Mouse (Mus musculus) telencephalon, adult 2 months (tissue): ENCODE results near the gene Cd83.

Experiments
- DNase-seq: peaks from one replicate; pipeline ENCODE4 v3.0.0-alpha.2; 2011; ENCODE audit warnings: low read depth, low spot score

The Cd83 gene

GRCm38 (mm10) chr13:43784725-43785711 lies at the start of gene Cd83:
Gene Cd83, plus strand, starts transcription at chr13:43784775.
- DNase-seq: no peak

GRCm38 (mm10) chr13:43739598-43740275 lies 44.8 kb upstream of the Cd83 start:
- DNase-seq: peak; percentile 80

GRCm38 (mm10) chr13:43740276-43740608 lies 44.3 kb upstream of the Cd83 start:
- DNase-seq: no peak

- DNase-seq: no peak
Measured at GRCm38 (mm10) chr13:43742677-43743076, 41.9 kb upstream of the Cd83 start.

- DNase-seq: no peak
Measured at GRCm38 (mm10) chr13:43744259-43744658, 40.3 kb upstream of the Cd83 start.

- DNase-seq: no peak
Measured at GRCm38 (mm10) chr13:43750301-43750700, 34.3 kb upstream of the Cd83 start.

- no peak for DNase-seq
Measured at GRCm38 (mm10) chr13:43750966-43751365, 33.6 kb upstream of the Cd83 start.

GRCm38 (mm10) chr13:43752407-43752806 lies 32.2 kb upstream of the Cd83 start:
- no peak for DNase-seq

- DNase-seq: no peak
Measured at GRCm38 (mm10) chr13:43753652-43754051, 30.9 kb upstream of the Cd83 start.

GRCm38 (mm10) chr13:43754455-43755128 lies 30.0 kb upstream of the Cd83 start:
- DNase-seq: no peak

- no peak for DNase-seq
Measured at GRCm38 (mm10) chr13:43755573-43755972, 29.0 kb upstream of the Cd83 start.

- DNase-seq: peak; percentile 62
Measured at GRCm38 (mm10) chr13:43761156-43761855, 23.3 kb upstream of the Cd83 start.

- no peak for DNase-seq
Measured at GRCm38 (mm10) chr13:43762901-43763300, 21.7 kb upstream of the Cd83 start.

GRCm38 (mm10) chr13:43763301-43763994 lies 21.1 kb upstream of the Cd83 start:
- no peak for DNase-seq

- peak; percentile 67 for DNase-seq
Measured at GRCm38 (mm10) chr13:43763995-43764579, 20.5 kb upstream of the Cd83 start.

GRCm38 (mm10) chr13:43765293-43765814 lies 19.2 kb upstream of the Cd83 start:
- DNase-seq: no peak

- no peak for DNase-seq
Measured at GRCm38 (mm10) chr13:43766786-43767680, 17.5 kb upstream of the Cd83 start.

- DNase-seq: no peak
Measured at GRCm38 (mm10) chr13:43773020-43773419, 11.6 kb upstream of the Cd83 start.

GRCm38 (mm10) chr13:43773965-43774566 lies 10.5 kb upstream of the Cd83 start:
- DNase-seq: no peak
